Mouse (Mus musculus): ENCODE data around the gene Tmem259. TPM values are rescaled to one million over a fixed set of nuclear protein-coding genes. Genes with fewer than 3 reads are reported as not detected.
A peak's percentile ranks its signal among the peaks of the same experiment; 100 is the strongest.

Gene Tmem259
- total RNA-seq, 2 experiments from 2014 or later: 125 to 131 TPM

- no peak for DNase-seq (ENCODE audit: extremely low spot score in 1 of 2, low spot score in 1 of 2)
Observed at GRCm38 (mm10) chr10:79988506-79989271, 4.6 kb upstream of the Tmem259 start, which contains the start of gene Cnn2. Cnn2 (plus strand) TSS chr10:79988584.

- DNase-seq (ENCODE audit: extremely low spot score in 1 of 2, low spot score in 1 of 2): no peak
Observed at GRCm38 (mm10) chr10:79987771-79988505, 3.8 kb upstream of the Tmem259 start.

- peak; percentile 78 to 92 for DNase-seq (ENCODE audit: extremely low spot score in 1 of 2, low spot score in 1 of 2)
Observed at GRCm38 (mm10) chr10:79986963-79987362, 2.8 kb upstream of the Tmem259 start.

DNA sequence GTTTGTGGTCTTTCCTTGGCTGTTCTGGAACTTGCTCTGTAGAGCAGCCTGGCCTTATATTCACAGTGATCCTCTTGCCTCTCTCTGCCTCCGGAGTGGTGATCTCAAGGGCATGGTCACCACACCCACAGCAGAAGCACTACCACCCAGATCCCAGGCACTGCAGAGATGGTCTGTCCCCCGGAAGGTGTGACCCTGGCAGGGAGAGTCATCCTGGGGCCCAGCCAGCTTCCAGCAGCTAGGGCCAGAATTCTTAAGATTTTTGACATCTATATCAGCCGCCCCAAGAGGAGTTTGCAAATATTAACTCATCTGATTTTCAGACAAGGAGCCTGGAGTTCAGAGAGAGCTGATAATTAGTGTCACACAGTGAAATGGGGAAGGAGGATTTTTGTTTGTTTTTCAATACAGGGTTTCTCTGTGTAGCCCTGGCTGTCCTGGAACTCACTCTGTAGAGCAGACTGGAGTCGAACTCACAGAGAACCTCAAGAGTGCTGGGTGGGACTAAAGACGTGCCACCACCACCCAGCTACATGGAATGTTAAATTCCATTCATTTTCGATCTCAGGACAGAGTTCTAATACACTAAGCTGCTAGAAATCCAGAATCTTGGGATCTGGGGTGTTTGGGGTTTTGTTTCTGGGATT, 2.2 kb upstream of the Tmem259 start:
- no peak for DNase-seq (ENCODE audit: extremely low spot score in 1 of 2, low spot score in 1 of 2)

- peak; percentile 40 to 46 for DNase-seq (ENCODE audit: extremely low spot score in 1 of 2, low spot score in 1 of 2)
Observed at GRCm38 (mm10) chr10:79985334-79986231, 1.5 kb upstream of the Tmem259 start.

DNA sequence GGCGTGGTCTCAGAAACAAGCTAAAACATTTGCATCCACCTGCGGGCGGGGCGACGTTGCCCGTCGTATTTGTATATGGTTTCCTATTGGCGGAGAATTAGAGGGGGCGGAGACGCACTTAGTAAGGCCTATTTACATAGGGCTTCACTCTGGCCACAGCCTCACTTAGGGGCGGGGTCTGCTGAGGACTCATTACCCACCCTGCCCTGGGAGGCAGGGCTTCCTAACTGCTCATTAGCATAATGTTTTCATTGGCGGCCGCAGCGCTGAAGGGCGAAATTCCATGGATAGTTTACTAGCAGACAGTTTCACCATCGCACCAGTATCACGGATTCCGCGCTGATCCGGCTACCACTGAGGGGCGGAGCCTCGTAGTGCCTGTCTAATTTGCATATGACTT, 741 bp upstream of the Tmem259 start:
- DNase-seq (ENCODE audit: extremely low spot score in 1 of 2, low spot score in 1 of 2): peak; percentile 73 to 94

GRCm38 (mm10) chr10:79983670-79984069, 460 bp downstream of the Tmem259 start:
- peak; percentile 65 to 70 for DNase-seq (ENCODE audit: extremely low spot score in 1 of 2, low spot score in 1 of 2)

DNA sequence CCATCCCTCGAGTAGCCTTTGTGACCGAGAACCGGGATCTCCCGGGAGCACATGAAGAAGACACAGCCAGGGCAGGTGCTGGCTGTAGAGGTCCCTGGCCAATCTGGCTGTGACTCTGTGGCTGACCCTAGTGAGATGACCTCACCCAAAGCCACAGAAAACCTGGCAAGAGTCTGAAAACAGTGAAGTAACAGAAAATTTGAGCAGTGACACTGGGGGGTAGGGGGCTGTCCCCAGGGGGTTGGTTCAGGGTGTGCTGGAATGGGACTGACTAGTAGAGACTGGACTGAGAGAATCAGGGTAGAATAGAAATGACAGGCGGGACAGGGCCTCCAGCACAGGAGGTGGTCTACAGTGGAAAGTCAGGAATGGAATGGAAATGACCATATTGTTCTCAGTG, 925 bp downstream of the Tmem259 start:
- no peak for DNase-seq (ENCODE audit: extremely low spot score in 1 of 2, low spot score in 1 of 2)

GRCm38 (mm10) chr10:79979401-79980155, 4.6 kb downstream of the Tmem259 start:
- DNase-seq (ENCODE audit: extremely low spot score in 1 of 2, low spot score in 1 of 2): no peak

DNA sequence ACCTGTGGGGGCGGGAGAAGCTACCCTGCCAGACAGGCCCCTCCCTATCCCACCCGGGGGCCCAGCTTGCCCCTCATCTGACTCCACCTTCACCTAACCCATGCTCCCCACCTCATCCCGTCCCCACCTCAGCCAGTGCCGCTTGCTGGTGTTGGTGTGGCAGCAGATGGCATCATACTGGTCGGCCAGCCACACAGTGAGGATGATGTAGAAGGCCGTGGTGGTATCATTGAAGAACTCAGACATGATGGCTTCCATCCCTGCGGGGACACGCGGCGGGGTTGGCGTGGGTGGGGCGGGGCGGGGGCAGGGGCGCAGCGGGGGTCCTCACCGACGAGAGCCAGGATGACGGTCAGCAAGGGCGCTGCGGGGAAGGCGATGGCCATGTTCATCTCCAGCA, 6.1 kb downstream of the Tmem259 start:
- no peak for DNase-seq (ENCODE audit: extremely low spot score in 1 of 2, low spot score in 1 of 2)

- no peak for DNase-seq (ENCODE audit: extremely low spot score in 1 of 2, low spot score in 1 of 2)
Observed at GRCm38 (mm10) chr10:79977324-79977723, 6.8 kb downstream of the Tmem259 start.

DNA sequence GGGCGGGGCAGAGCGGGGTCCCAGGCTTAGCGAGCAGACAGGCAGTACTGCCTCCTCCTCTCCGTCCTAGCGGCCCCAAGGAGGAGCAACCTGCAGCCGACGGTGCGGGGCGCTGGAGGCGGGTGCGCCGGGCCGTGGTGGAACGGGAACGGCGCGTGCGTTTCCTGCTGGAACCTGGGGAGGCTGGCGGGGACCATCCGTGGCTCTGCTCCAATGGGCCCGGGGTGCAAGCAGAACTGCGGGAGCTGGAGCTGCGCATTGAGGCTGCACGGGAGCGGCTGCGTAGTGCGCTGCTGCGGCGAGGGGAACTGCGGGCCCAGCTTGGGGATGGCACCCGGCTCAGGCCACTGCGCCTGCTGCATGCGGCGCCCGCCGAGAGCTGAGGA, 7.4 kb downstream of the Tmem259 start:
- DNase-seq (ENCODE audit: extremely low spot score in 1 of 2, low spot score in 1 of 2): no peak

DNA sequence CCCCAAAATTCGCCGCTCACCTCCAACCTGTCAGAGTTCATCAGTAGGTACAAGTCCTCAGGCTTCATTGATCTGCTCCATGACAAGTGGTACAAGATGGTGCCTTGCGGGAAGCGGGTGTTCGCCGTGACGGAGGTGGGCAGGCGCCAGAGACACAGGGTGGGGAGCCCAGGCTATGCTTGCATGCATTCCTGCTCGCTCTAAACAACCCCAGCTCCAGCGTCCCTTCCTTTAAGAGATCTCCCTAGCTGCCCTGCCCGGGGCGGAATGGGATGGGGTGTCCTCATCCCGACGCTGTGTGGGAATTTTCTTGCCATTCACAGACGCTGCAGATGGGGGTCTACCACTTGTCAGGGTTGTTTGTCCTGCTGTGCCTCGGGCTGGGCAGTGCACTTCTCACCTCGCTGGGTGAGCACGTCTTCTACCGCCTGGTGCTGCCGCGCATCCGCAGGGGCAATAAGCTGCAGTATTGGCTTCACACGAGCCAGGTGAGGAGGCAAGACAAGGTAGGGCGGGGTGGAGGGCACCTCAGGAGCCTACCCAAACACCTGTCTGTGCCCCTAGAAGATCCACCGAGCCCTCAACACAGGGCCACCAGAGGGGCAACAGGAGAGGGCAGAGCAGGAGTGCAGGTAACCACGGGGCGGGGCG, 7.9 kb downstream of the Tmem259 start:
- no peak for DNase-seq (ENCODE audit: extremely low spot score in 1 of 2, low spot score in 1 of 2)

DNA sequence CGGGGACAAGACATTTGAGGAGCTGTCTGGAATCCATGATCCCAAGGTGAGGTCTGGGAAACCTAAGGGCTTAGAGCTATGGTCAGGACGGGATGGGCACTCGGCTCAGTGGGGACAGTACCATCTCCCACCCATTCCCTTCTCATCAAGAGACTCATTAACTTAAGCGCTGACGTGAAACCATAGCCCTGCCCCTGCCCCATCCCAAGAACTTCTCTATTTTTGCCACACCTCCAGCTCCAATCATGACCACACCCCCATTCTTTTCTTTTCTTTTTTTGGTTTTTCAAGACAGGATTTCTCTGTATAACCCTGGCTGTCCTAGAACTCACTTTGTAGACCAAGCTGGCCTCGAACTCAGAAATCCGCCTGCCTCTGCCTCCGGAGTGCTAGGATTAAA, 9.5 kb downstream of the Tmem259 start:
- no peak for DNase-seq (ENCODE audit: extremely low spot score in 1 of 2, low spot score in 1 of 2)

DNA sequence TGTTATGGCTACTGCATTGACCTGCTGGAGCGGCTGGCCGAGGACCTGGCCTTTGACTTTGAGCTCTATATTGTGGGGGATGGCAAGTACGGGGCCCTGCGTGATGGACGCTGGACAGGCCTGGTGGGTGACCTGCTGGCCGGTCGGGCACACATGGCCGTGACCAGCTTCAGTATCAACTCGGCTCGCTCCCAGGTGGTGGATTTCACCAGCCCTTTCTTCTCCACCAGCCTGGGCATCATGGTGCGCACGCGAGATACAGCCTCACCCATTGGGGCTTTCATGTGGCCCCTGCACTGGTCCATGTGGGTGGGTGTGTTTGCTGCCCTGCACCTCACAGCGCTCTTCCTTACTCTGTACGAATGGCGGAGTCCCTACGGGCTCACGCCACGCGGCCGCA, 10.0 kb downstream of the Tmem259 start:
- DNase-seq (ENCODE audit: extremely low spot score in 1 of 2, low spot score in 1 of 2): no peak

- DNase-seq (ENCODE audit: extremely low spot score in 1 of 2, low spot score in 1 of 2): no peak
Observed at GRCm38 (mm10) chr10:79972831-79973230, 11.3 kb downstream of the Tmem259 start.

DNA sequence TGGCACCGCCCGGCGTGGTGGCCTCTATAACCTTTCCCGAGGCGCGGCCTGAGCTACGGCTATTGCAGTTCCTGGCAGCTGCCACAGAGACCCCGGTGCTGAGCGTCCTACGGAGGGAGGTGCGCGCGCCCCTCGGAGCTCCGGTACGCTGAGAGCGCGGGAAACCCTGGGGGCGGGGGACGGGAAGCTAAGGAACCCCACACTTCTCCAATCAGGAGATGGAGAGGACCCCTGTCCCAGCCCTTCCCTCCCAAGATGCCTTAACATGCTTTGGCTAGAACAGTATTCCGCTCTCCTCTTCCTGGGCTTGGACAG, 13.0 kb downstream of the Tmem259 start:
- DNase-seq (ENCODE audit: extremely low spot score in 1 of 2, low spot score in 1 of 2): no peak

DNA sequence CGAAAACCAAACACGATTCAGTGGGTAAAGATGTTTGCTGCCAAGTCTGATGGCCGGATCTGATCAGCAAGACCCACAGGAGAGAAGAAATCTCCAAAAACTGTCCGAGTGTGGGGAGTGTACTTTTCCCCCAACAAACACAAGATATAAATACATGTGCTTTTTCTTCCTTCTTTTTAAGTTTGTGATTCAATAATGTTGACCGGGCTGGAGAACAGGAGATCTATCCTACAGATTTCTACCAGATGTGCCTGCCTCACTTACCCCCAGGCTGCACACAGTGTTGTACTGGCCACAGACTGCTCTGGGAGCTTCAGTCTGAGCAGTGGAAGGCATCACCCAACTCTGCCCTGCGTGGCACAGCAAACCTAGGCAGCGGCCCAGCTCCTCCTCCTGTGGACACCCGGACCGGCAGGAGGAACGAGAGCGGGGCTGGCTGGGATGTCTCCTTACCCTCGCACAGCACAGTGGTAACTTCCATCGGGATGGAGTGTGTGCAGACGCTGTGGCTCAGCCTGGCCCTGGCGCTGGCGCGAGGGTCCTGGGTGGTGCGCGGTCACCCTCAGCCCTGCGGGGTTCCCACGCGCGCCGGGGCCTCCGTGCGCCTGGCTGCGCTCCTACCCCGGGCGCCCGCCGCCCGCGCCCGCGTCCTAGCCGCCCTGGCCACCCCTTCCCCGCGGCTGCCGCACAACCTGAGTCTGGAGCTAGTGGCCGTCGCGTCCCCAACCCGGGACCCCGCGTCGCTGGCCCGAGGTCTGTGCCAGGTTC, 13.5 kb downstream of the Tmem259 start, which contains the start of gene Grin3b:
TSS of gene Grin3b (plus strand) at position 301 of the 768 bp plus-strand sequence.
- DNase-seq (ENCODE audit: extremely low spot score in 1 of 2, low spot score in 1 of 2): no peak
